Comparison of ENCODE assay signal across 8 mouse cellular contexts in the genomic region with DNA sequence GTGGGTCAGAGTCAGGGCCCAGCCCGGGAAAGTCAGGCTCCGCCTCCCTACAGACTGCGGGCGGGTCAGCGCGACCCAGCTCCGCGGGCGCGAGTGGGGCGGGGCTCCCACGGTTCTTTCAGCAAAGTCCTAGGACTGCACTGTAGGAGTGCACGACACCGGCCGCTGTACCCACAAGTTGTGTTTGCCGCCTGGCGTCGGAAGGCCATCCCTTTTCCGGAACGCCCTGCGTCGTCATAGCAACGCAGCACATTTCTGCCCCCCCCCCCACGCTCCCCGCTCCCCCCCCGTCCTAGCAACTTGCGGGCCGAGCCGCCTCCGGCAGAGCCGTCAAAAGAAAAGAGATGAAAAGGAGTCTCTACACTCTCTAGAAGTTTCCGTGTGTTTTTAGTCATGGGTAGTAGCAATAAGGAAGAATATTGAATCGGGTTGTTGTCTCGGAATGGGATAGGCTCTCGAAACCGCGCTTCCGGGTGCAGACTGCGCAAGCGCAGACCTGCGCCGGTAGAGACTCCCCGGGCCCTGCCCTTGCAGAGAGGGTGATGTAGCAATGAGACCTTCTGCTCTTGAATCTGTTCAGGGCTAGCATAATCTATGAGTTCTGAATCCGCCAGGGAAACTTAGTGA. TPM values are rescaled to one million over a fixed set of nuclear protein-coding genes. Genes with fewer than 3 reads are reported as not detected.
A peak's percentile ranks its signal among the peaks of the same experiment; 100 is the strongest.
DNase-seq lines count a peak whose midpoint lies in the region; ATAC-seq lines count a peak whose summit lies in the region.

A gene (minus strand): TSS at position 489 of the 627 bp plus-strand sequence.

- peak within 1 kb of the TSS; percentile 54 for H3K4me3 ChIP-seq in hindbrain, embryonic 14.5 days (replicated peaks; ENCODE audit: low read length)

- peak within 1 kb of the TSS; percentile 1; the same call in 1 of the 2 replicates for H3K27ac ChIP-seq in hindbrain, embryonic 14.5 days

- WGBS in hindbrain, embryonic 14.5 days: under 1% methylated on average over 44 of the region's 44 CpGs

- H3K9ac ChIP-seq in hindbrain, embryonic 14.5 days: peak within 1 kb of the TSS; percentile 55

- peak; percentile 95 for DNase-seq in NIH3T3 (ENCODE audit: low read depth)
- peak; percentile 86 to 92 for DNase-seq in cerebellum, postnatal 10 days
- peak; percentile 64 to 73 for DNase-seq in frontal cortex, postnatal 14 days (ENCODE audit: low spot score in 2 of 2)
- peak; percentile 89 for DNase-seq in hindbrain, embryonic 14.5 days (ENCODE audit: low spot score)
- DNase-seq in layer of hippocampus, postnatal 36 days: peak; percentile 84 to 87
- DNase-seq in lung, postnatal 36 days: peak; percentile 92
- peak; percentile 90 for DNase-seq in retina, postnatal 1 day
- DNase-seq in urinary bladder, adult 18-20 months (ENCODE audit: low spot score in 2 of 2): peak; percentile 62 to 81

- H3K36me3 ChIP-seq in hindbrain, embryonic 14.5 days (replicated peaks; ENCODE audit: control insufficient read depth, insufficient read depth): no peaks in the 10 kb centered on the region

- peak within 1 kb of the TSS; percentile 68 for H3K4me2 ChIP-seq in hindbrain, embryonic 14.5 days (replicated peaks)

- no peaks in the 10 kb centered on the region for H3K27me3 ChIP-seq in hindbrain, embryonic 14.5 days (ENCODE audit: control insufficient read depth, insufficient read depth, low read length)

- ATAC-seq in hindbrain, embryonic 14.5 days (ENCODE audit: low FRiP score): peak; percentile 93

- H3K4me1 ChIP-seq in hindbrain, embryonic 14.5 days (replicated peaks; ENCODE audit: control insufficient read depth, insufficient read depth, low read length): no peaks in the 10 kb centered on the region

- peaks cover 9% of the 10 kb centered on the region; the same call in 1 of the 2 replicates for H3K9me3 ChIP-seq in hindbrain, embryonic 14.5 days (ENCODE audit: control insufficient read depth, low read length)

RNA-seq across cellular contexts. Expression of the gene that starts here (rescaled TPM):
- 0.13 and 0.27 TPM in 2 replicates for polyA plus RNA-seq in hindbrain, embryonic 14.5 days (2014; fragmentation: Nextera tagmentation; extraction: Ambion mirVana)
- total RNA-seq in layer of hippocampus, postnatal 36 days (2021): 1 to 10 TPM in 1 of 2 experiments, under 1 TPM in 1; 0.27 to 1.1 TPM

Comparison
In these comparisons a context has a peak if more than half of its experiments do, and no peak if none do; other contexts are left out.
1. Peak in every context shown above with its lines: DNase-seq, ATAC-seq, H3K4me3 ChIP-seq and H3K27ac ChIP-seq.
2. Peak in DNase-seq, ATAC-seq, H3K4me3 ChIP-seq, H3K27ac ChIP-seq, H3K9ac ChIP-seq and H3K4me2 ChIP-seq in hindbrain, embryonic 14.5 days; RNA of the gene not detected or under 1 TPM.